Comparison of ENCODE assay signal across 25 mouse cellular contexts in the genomic region with DNA sequence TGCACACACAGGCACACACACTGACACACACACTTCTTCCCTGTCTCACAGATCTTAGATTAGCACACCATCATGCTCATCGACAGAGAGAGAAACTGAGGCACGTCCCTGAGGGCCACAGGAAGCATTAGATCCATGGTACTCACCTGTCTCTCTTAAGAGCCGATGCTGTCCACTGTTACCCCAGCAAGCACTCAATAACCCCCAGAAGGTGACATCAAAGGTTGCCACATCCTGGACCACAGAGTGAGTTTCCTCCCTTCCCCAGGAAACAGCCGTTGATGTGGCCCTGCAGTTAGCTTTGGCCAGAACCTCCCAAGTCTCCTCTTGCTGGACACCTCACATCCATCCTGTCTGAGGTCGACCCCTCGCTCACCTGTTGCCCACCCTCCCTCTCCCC. TPM values are rescaled to one million over a fixed set of nuclear protein-coding genes. Genes with fewer than 3 reads are reported as not detected.
DNase-seq lines count a peak whose midpoint lies in the region; ATAC-seq and TF ChIP-seq lines count a peak whose summit lies in the region.
"Had no signal": no experiment of that assay in that cellular context is flagged by ENCODE, and none has a peak within 500 bp of the region (broad histone marks: within the 10 kb centered on the region; RNA-seq: fewer than 3 reads in every experiment).

No protein-coding gene starts in this region.

- no peaks in the 10 kb centered on the region for H3K27me3 ChIP-seq in thymus, adult 2 months (ENCODE audit: control insufficient read depth, insufficient read depth, low read length)
- no peaks in the 10 kb centered on the region for H3K27me3 ChIP-seq in intestine, embryonic 16.5 days (replicated peaks; ENCODE audit: control insufficient read depth, insufficient read depth, low read length)
- H3K27me3 ChIP-seq in limb, embryonic 10.5 days (ENCODE audit: low read depth, poor library complexity, severe bottlenecking): peaks cover 20% of the 10 kb centered on the region
- H3K27me3 ChIP-seq: embryonic facial prominence, embryonic 15.5 days; heart, embryonic 15.5 days; neural tube, embryonic 12.5 days had no signal

- H3K27ac ChIP-seq in thymus, adult 2 months (ENCODE audit: control insufficient read depth, insufficient read depth, low read length): no peak overlapping the region
- no peak overlapping the region for H3K27ac ChIP-seq in intestine, embryonic 16.5 days (ENCODE audit: low read length)
- no peak overlapping the region for H3K27ac ChIP-seq in limb, embryonic 10.5 days
- H3K27ac ChIP-seq: embryonic facial prominence, embryonic 15.5 days; heart, embryonic 15.5 days; kidney, postnatal 0 days; neural tube, embryonic 12.5 days had no signal

- no peaks in the 10 kb centered on the region for H3K9me3 ChIP-seq in intestine, embryonic 16.5 days (ENCODE audit: control insufficient read depth, low read length)
- no peaks in the 10 kb centered on the region for H3K9me3 ChIP-seq in limb, embryonic 10.5 days (replicated peaks)
- H3K9me3 ChIP-seq: embryonic facial prominence, embryonic 15.5 days; forebrain, embryonic 10.5 days; heart, embryonic 15.5 days; midbrain, embryonic 10.5 days; neural tube, embryonic 12.5 days had no signal

- no peak overlapping the region for H3K4me3 ChIP-seq in thymus, adult 2 months (ENCODE audit: control insufficient read depth, insufficient read depth, low read length)
- H3K4me3 ChIP-seq in intestine, embryonic 16.5 days (ENCODE audit: low read length): no peak overlapping the region
- H3K4me3 ChIP-seq in limb, embryonic 10.5 days: no peak overlapping the region
- H3K4me3 ChIP-seq: embryonic facial prominence, embryonic 15.5 days; forebrain, embryonic 10.5 days; heart, embryonic 15.5 days; midbrain, embryonic 10.5 days; neural tube, embryonic 12.5 days had no signal

- WGBS in thymus, adult 2 months: 5% methylated on average over 6 of the region's 6 CpGs
- WGBS in intestine, embryonic 16.5 days: 76% methylated on average over 6 of the region's 6 CpGs
- 80% methylated on average over 6 of the region's 6 CpGs for WGBS in limb, embryonic 10.5 days

- H3K36me3 ChIP-seq in thymus, adult 2 months (ENCODE audit: control insufficient read depth, insufficient read depth, low read length): no peaks in the 10 kb centered on the region
- no peaks in the 10 kb centered on the region for H3K36me3 ChIP-seq in intestine, embryonic 16.5 days (ENCODE audit: control insufficient read depth, insufficient read depth, low read length)
- H3K36me3 ChIP-seq in limb, embryonic 10.5 days: no peaks in the 10 kb centered on the region
- H3K36me3 ChIP-seq: embryonic facial prominence, embryonic 15.5 days; forebrain, embryonic 10.5 days; heart, embryonic 15.5 days; midbrain, embryonic 10.5 days; neural tube, embryonic 12.5 days had no signal

- H3K4me2 ChIP-seq in intestine, embryonic 16.5 days (ENCODE audit: low read depth, low read length): no peak overlapping the region
- H3K4me2 ChIP-seq: embryonic facial prominence, embryonic 15.5 days; heart, embryonic 15.5 days; neural tube, embryonic 12.5 days had no signal

- no peak for TF ChIP-seq POLR2A in thymus, adult 2 months (IDR thresholded peaks at IDR 0.05; ENCODE audit: control insufficient read depth, extremely low read depth, insufficient read depth, low read length, poor library complexity)

- DNase-seq in thymus, adult 2 months: peak; percentile 9
- no peak for DNase-seq in thymus, adult 18-20 months
- DNase-seq in natural killer cell, adult 2 months (ENCODE audit: low spot score in 2 of 2): peak; percentile 31 to 51
- DNase-seq in limb, embryonic 10.5 days (ENCODE audit: low spot score): no peak
- no peak for DNase-seq in cerebellum, adult 18-20 months
- DNase-seq in layer of hippocampus, adult 8-10 months (ENCODE audit: low spot score in 2 of 2): no peak
- DNase-seq: adrenal gland, postnatal 10 days; cerebellum, postnatal 14 days; embryo, embryonic 11 days; heart, adult 11 months; heart, postnatal 4 days; kidney, adult 18-20 months; left cerebral cortex, postnatal 4 days; liver, postnatal 0 days; lung, postnatal 14 days; right cerebral cortex, adult 18-20 months had no signal

- H3K9ac ChIP-seq in intestine, embryonic 16.5 days (ENCODE audit: low read depth, low read length): no peak overlapping the region
- H3K9ac ChIP-seq: embryonic facial prominence, embryonic 15.5 days; heart, embryonic 15.5 days; liver, postnatal 0 days; neural tube, embryonic 12.5 days had no signal

- H3K4me1 ChIP-seq in thymus, adult 2 months (replicated peaks; ENCODE audit: control insufficient read depth, insufficient read depth, low read length): peaks cover 15% of the 10 kb centered on the region
- 0 out of 2 replicates have a peak, but pooled peaks cover 3% of the 10 kb centered on the region for H3K4me1 ChIP-seq in intestine, embryonic 16.5 days (ENCODE audit: control insufficient read depth, insufficient read depth, low read length)
- H3K4me1 ChIP-seq in limb, embryonic 10.5 days: peaks cover 12% of the 10 kb centered on the region

- no peak for TF ChIP-seq CTCF in thymus, adult 2 months (IDR thresholded peaks at IDR 0.05; ENCODE audit: borderline replicate concordance, control insufficient read depth, extremely low read depth, insufficient read depth, low read length, poor library complexity)

- ATAC-seq in hematopoietic stem cell, adult 5-6 weeks (replicated peaks in 1 of 2; ENCODE audit: insufficient read depth in 1 of 2, low FRiP score in 2 of 2, low TSS enrichment in 1 of 2, low read depth in 1 of 2, poor library complexity in 2 of 2, severe bottlenecking in 2 of 2): 0 out of 4 replicates have a peak, but pooled peaks have one; percentile 19 to 35
- no peak for ATAC-seq in intestine, embryonic 16.5 days
- ATAC-seq: hindbrain, embryonic 16.5 days; liver, postnatal 0 days had no signal

RNA-seq across cellular contexts. Expression of a gene that starts 49.7 kb away (rescaled TPM):
- polyA plus RNA-seq in thymus, adult 2 months (2012; rRNA removed): 4.4 and 5.5 TPM in 2 replicates
- total RNA-seq in hematopoietic stem cell, adult 5-6 weeks (2017): 4.4 and 7.5 TPM in 2 replicates
- 1.3 and 1.5 TPM in 2 replicates for polyA plus RNA-seq in intestine, embryonic 16.5 days (2015; fragmentation: Nextera tagmentation; extraction: Ambion mirVana)
- polyA plus RNA-seq in limb, embryonic 10.5 days (2016; fragmentation: Nextera tagmentation; extraction: Ambion mirVana): 1.6 and 2.0 TPM in 2 replicates
- 10 to 100 TPM; 24.6 to 31.4 (median 28.1) TPM for total RNA-seq in layer of hippocampus, adult 8-10 months (2022)

Comparison
In these comparisons a context has a peak if more than half of its experiments do, and no peak if none do; other contexts are left out.
1. DNase-seq: peak in thymus, adult 2 months (single experiment) and natural killer cell, adult 2 months (2 of 2); none in thymus, adult 18-20 months (0 of 2), limb, embryonic 10.5 days (single experiment), cerebellum, adult 18-20 months (0 of 2) and layer of hippocampus, adult 8-10 months (0 of 2).